Mouse (Mus musculus): ENCODE measurements around the gene Map2k5. TPM values are rescaled to one million over a fixed set of nuclear protein-coding genes. Genes with fewer than 3 reads are reported as not detected.

The Map2k5 gene
- total RNA-seq, 2 experiments from 2014 or later: 33.7 to 37.4 TPM

GRCm38 (mm10) chr9:63273781-63274180, 103.9 kb downstream of the Map2k5 start:
- no peak for DNase-seq (ENCODE audit: extremely low spot score in 1 of 2, low spot score in 1 of 2)

DNA sequence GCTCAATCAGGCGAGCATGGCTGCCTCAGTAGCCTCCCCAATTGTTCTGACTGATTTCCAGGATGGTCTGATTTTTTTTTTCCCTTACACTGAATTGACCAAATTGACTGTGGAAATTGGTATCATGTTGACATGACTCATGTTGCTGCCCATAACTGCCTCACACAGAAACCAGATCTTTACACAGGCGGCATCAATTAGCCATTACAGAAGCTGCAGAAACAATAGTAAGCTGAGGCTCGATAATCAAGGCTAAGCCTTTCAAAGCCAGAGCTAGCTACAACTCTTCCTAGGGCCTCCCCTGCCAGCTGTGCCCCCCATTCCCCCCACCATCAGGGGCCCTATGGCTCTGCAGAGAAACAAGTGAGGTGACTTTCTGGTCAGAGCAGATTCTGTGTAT, 107.9 kb downstream of the Map2k5 start:
- no peak for DNase-seq (ENCODE audit: extremely low spot score in 1 of 2, low spot score in 1 of 2)

- no peak for DNase-seq (ENCODE audit: extremely low spot score in 1 of 2, low spot score in 1 of 2)
Observed at GRCm38 (mm10) chr9:63263188-63263587, 114.5 kb downstream of the Map2k5 start.

GRCm38 (mm10) chr9:63258768-63259167, 118.9 kb downstream of the Map2k5 start:
- no peak for DNase-seq (ENCODE audit: extremely low spot score in 1 of 2, low spot score in 1 of 2)

- no peak for DNase-seq (ENCODE audit: extremely low spot score in 1 of 2, low spot score in 1 of 2)
Observed at GRCm38 (mm10) chr9:63257739-63258138, 120.0 kb downstream of the Map2k5 start.

GRCm38 (mm10) chr9:63250841-63251626, 126.7 kb downstream of the Map2k5 start:
- DNase-seq (ENCODE audit: extremely low spot score in 1 of 2, low spot score in 1 of 2): no peak

DNA sequence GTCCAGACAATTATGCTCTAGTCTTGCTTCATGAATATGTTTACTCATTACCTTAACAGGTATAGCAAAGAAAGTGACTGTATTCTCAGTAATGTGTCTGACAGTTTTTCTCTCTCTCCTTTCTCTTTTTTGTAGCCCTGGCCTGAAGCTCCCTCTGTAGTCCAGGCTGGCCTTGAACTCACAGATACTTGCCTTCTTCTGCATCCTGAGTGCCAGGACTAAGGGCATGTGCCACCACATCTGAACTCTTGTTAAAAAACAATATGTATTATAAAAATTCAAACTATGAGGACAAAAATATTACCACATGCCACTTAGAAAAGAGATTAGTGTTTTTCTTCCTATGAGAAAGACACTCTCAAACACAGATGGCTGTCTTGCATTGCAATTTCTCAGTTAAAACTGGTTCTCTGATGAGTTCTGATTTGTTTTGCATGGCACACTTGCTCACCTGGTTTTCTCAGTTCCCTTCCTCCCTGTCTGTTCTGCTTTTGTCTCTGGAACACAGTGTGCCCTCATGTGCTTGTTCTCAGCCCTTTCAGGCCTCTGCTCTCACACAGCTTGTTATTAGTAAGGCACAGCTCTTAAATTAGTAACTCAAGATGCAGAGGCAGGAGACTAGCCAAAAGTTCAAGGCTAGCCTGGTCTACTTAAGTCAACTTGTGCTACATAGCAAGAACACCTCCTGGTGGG, 129.5 kb downstream of the Map2k5 start:
- no peak for DNase-seq (ENCODE audit: extremely low spot score in 1 of 2, low spot score in 1 of 2)

- no peak for DNase-seq (ENCODE audit: extremely low spot score in 1 of 2, low spot score in 1 of 2)
Observed at GRCm38 (mm10) chr9:63246568-63247169, 131.0 kb downstream of the Map2k5 start.

DNA sequence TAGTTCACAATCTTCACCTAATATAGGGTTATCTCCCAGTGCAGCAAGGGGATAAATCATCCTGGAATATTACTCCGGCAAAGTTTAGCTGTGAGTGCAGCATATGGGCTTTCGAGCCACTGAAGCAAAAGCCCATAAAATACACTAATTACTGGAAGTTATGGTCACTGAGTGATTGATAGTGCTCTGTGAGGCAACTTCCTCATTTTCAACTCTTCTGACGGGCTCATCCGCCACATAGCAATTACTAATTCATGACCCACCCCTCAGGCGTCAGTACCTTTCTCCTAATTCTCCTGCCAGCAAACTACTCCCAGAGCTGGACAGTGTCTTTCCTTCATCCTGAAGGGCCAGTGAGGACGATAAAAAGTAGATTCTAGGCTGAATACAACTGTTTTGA, 135.7 kb downstream of the Map2k5 start:
- no peak for DNase-seq (ENCODE audit: extremely low spot score in 1 of 2, low spot score in 1 of 2)

- DNase-seq (ENCODE audit: extremely low spot score in 1 of 2, low spot score in 1 of 2): no peak
Observed at GRCm38 (mm10) chr9:63241241-63241640, 136.5 kb downstream of the Map2k5 start.

- DNase-seq (ENCODE audit: extremely low spot score in 1 of 2, low spot score in 1 of 2): no peak
Observed at GRCm38 (mm10) chr9:63234356-63234755, 143.3 kb downstream of the Map2k5 start.

- no peak for DNase-seq (ENCODE audit: extremely low spot score in 1 of 2, low spot score in 1 of 2)
Observed at GRCm38 (mm10) chr9:63230289-63230688, 147.4 kb downstream of the Map2k5 start.

GRCm38 (mm10) chr9:63229124-63229523, 148.6 kb downstream of the Map2k5 start:
- no peak for DNase-seq (ENCODE audit: extremely low spot score in 1 of 2, low spot score in 1 of 2)

- DNase-seq (ENCODE audit: extremely low spot score in 1 of 2, low spot score in 1 of 2): no peak
Observed at GRCm38 (mm10) chr9:63222161-63222560, 155.5 kb downstream of the Map2k5 start.

GRCm38 (mm10) chr9:63219851-63220250, 157.9 kb downstream of the Map2k5 start:
- no peak for DNase-seq (ENCODE audit: extremely low spot score in 1 of 2, low spot score in 1 of 2)

- DNase-seq (ENCODE audit: extremely low spot score in 1 of 2, low spot score in 1 of 2): no peak
Observed at GRCm38 (mm10) chr9:63215031-63215430, 162.7 kb downstream of the Map2k5 start.

DNA sequence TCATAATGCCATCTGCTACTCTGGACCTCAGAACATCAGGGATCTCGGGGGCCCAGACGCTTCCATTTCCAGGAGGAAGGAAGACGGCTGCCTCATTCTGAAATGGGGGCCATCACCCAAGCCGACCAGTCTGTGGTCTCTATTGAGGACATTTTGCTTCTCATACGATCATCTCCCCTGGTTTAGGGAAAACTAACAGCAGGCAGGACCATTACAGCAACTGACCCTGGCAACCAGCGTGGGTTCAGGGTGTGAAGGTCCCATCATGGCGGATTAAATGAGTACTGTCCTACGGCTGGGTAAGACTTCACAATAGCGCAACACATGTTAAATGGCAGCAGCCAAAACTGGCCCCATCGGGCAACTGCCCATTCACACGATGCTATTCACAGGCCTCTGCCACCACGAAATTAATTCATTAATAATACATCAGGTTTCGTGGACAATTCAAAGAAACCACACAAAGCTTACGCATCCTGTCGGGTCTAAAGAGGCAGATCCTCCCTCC, 170.9 kb downstream of the Map2k5 start:
- DNase-seq (ENCODE audit: extremely low spot score in 1 of 2, low spot score in 1 of 2): no peak

- no peak for DNase-seq (ENCODE audit: extremely low spot score in 1 of 2, low spot score in 1 of 2)
Observed at GRCm38 (mm10) chr9:63203461-63203860, 174.2 kb downstream of the Map2k5 start.

DNA sequence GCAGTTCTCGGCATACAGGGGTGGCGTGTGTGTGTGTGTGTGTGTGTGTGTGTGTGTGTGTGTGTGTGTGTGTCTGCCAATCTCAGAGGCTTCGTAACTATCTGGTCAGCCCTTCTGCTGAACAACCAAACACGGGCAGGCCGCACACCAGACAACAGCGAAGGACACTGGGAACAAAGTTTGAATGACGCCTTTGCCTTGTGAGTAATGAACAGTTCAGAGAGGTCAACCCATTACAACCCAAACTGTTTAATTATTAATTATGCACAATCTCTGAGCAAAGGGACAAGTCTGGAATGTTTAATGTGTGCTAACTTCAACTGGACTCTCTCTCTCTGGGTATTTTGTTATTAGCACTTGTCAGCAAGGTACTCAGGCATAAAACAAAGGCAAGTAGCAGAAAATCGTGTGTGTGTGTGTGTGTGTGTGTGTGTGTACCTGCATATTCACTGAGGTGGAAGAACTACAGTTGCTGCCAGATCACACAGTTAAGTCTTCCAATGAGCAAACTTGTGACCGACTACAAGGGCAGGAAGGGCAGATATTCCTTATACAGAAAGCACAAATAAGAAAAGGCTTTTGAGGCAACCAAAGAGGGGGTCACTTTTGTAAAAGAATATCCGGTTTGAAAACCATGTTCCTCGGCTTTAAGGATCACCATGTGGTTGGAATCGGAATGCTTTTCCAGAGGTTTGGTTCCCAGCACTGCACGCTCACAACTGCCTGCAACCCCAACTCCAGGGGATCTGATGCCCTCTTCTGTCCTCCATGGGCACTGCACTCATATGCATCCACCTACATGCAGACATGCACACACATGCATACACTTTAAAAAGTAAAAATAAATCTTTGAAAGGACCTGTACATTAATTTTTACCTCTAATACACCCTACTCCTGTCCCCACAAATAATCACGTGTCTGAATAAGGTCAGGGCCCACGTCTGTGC, 176.1 kb downstream of the Map2k5 start:
- DNase-seq (ENCODE audit: extremely low spot score in 1 of 2, low spot score in 1 of 2): no peak

- no peak for DNase-seq (ENCODE audit: extremely low spot score in 1 of 2, low spot score in 1 of 2)
Observed at GRCm38 (mm10) chr9:63197252-63197651, 180.4 kb downstream of the Map2k5 start.

All from layer of hippocampus, postnatal 25 days (tissue).